Mouse (Mus musculus): ENCODE data around the gene Lix1.

The Lix1 gene

GRCm38 (mm10) chr17:17411443-17411842 is 9.0 kb downstream of the Lix1 start:
- no peak for DNase-seq (ENCODE audit: extremely low read depth, insufficient read length, low spot score)

- no peak for DNase-seq (ENCODE audit: extremely low read depth, insufficient read length, low spot score)
Measured at GRCm38 (mm10) chr17:17412176-17412575, 9.7 kb downstream of the Lix1 start.

GRCm38 (mm10) chr17:17414206-17414605 is 11.7 kb downstream of the Lix1 start:
- DNase-seq (ENCODE audit: extremely low read depth, insufficient read length, low spot score), result no peak

GRCm38 (mm10) chr17:17424609-17425307 is 22.3 kb downstream of the Lix1 start:
- DNase-seq (ENCODE audit: extremely low read depth, insufficient read length, low spot score), result no peak

GRCm38 (mm10) chr17:17425308-17425813 is 22.9 kb downstream of the Lix1 start:
- no peak for DNase-seq (ENCODE audit: extremely low read depth, insufficient read length, low spot score)

GRCm38 (mm10) chr17:17425906-17426305 is 23.4 kb downstream of the Lix1 start:
- no peak for DNase-seq (ENCODE audit: extremely low read depth, insufficient read length, low spot score)

- no peak for DNase-seq (ENCODE audit: extremely low read depth, insufficient read length, low spot score)
Measured at GRCm38 (mm10) chr17:17428888-17429287, 26.4 kb downstream of the Lix1 start.

GRCm38 (mm10) chr17:17433679-17434078 is 31.2 kb downstream of the Lix1 start:
- no peak for DNase-seq (ENCODE audit: extremely low read depth, insufficient read length, low spot score)

GRCm38 (mm10) chr17:17438576-17439191 is 36.2 kb downstream of the Lix1 start:
- DNase-seq (ENCODE audit: extremely low read depth, insufficient read length, low spot score), result no peak

- no peak for DNase-seq (ENCODE audit: extremely low read depth, insufficient read length, low spot score)
Measured at GRCm38 (mm10) chr17:17441876-17442498, 39.5 kb downstream of the Lix1 start.

GRCm38 (mm10) chr17:17444297-17444886 is 41.9 kb downstream of the Lix1 start:
- no peak for DNase-seq (ENCODE audit: extremely low read depth, insufficient read length, low spot score)

- DNase-seq (ENCODE audit: extremely low read depth, insufficient read length, low spot score), result no peak
Measured at GRCm38 (mm10) chr17:17446683-17447082, 44.2 kb downstream of the Lix1 start.

GRCm38 (mm10) chr17:17447821-17448220 is 45.3 kb downstream of the Lix1 start:
- no peak for DNase-seq (ENCODE audit: extremely low read depth, insufficient read length, low spot score)

GRCm38 (mm10) chr17:17448737-17449440 is 46.4 kb downstream of the Lix1 start:
- DNase-seq (ENCODE audit: extremely low read depth, insufficient read length, low spot score), result no peak

- no peak for DNase-seq (ENCODE audit: extremely low read depth, insufficient read length, low spot score)
Measured at GRCm38 (mm10) chr17:17449441-17449770, 46.9 kb downstream of the Lix1 start.

GRCm38 (mm10) chr17:17451102-17451501 is 48.6 kb downstream of the Lix1 start:
- no peak for DNase-seq (ENCODE audit: extremely low read depth, insufficient read length, low spot score)

- DNase-seq (ENCODE audit: extremely low read depth, insufficient read length, low spot score), result no peak
Measured at GRCm38 (mm10) chr17:17452617-17453016, 50.1 kb downstream of the Lix1 start.

GRCm38 (mm10) chr17:17454573-17454972 is 52.1 kb downstream of the Lix1 start:
- DNase-seq (ENCODE audit: extremely low read depth, insufficient read length, low spot score), result no peak

GRCm38 (mm10) chr17:17485789-17486188 is 83.3 kb downstream of the Lix1 start:
- DNase-seq (ENCODE audit: extremely low read depth, insufficient read length, low spot score), result no peak

GRCm38 (mm10) chr17:17490820-17491621 is 88.5 kb downstream of the Lix1 start:
- no peak for DNase-seq (ENCODE audit: extremely low read depth, insufficient read length, low spot score)
